Mouse (Mus musculus): ENCODE measurements at regions not wholly inside any gene's neighbourhood (a gene's known extent, or its start where the extent isn't known, plus 50 kb on each side); places are given as distances from the start of the nearest gene placed in this dataset.

GRCm38 (mm10) chr10:91384372-91384771, 203.3 kb upstream of the Tmpo start:
- H3K9me3 ChIP-seq (ENCODE audit: control insufficient read depth, low read length), result 0 out of 2 replicates have a peak, but pooled peaks cover 5% of the 10 kb centered on the region
- H3K27me3 ChIP-seq (ENCODE audit: control insufficient read depth, insufficient read depth, low read length), result no peaks in the 10 kb centered on the region
- no peaks in the 10 kb centered on the region for H3K36me3 ChIP-seq (replicated peaks; ENCODE audit: control insufficient read depth, insufficient read depth)
- ATAC-seq (ENCODE audit: low FRiP score) (peak; percentile 80; the same call in 1 of the 2 replicates), DNase-seq (ENCODE audit: low spot score) (peak; percentile 66)
- no peak overlapping the region for H3K9ac ChIP-seq
- no peaks in the 10 kb centered on the region for H3K4me1 ChIP-seq (replicated peaks; ENCODE audit: control insufficient read depth, insufficient read depth, low read length)
- 36% methylated on average over 2 of the region's 2 CpGs for WGBS
- H3K4me3 ChIP-seq (replicated peaks; ENCODE audit: low read length), result no peak overlapping the region
- H3K4me2 ChIP-seq (replicated peaks), result no peak overlapping the region
- no peak overlapping the region for H3K27ac ChIP-seq

GRCm38 (mm10) chr10:91376683-91377082, 195.6 kb upstream of the Tmpo start:
- H3K27ac ChIP-seq, result no peak overlapping the region
- DNase-seq (ENCODE audit: low spot score) (no peak), ATAC-seq (ENCODE audit: low FRiP score) (no peak)
- WGBS, result 93% methylated on average over 3 of the region's 3 CpGs
- no peaks in the 10 kb centered on the region for H3K27me3 ChIP-seq (ENCODE audit: control insufficient read depth, insufficient read depth, low read length)
- H3K9me3 ChIP-seq (ENCODE audit: control insufficient read depth, low read length), result no peaks in the 10 kb centered on the region
- H3K4me3 ChIP-seq (replicated peaks; ENCODE audit: low read length), result no peak overlapping the region
- H3K4me1 ChIP-seq (replicated peaks; ENCODE audit: control insufficient read depth, insufficient read depth, low read length), result no peaks in the 10 kb centered on the region
- H3K9ac ChIP-seq, result no peak overlapping the region
- H3K36me3 ChIP-seq (replicated peaks; ENCODE audit: control insufficient read depth, insufficient read depth), result no peaks in the 10 kb centered on the region
- H3K4me2 ChIP-seq (replicated peaks), result no peak overlapping the region

- no peak overlapping the region for H3K9ac ChIP-seq
- H3K27me3 ChIP-seq (ENCODE audit: control insufficient read depth, insufficient read depth, low read length), result no peaks in the 10 kb centered on the region
- H3K4me1 ChIP-seq (replicated peaks; ENCODE audit: control insufficient read depth, insufficient read depth, low read length), result no peaks in the 10 kb centered on the region
- H3K4me2 ChIP-seq (replicated peaks), result no peak overlapping the region
- H3K36me3 ChIP-seq (replicated peaks; ENCODE audit: control insufficient read depth, insufficient read depth), result no peaks in the 10 kb centered on the region
- no peak overlapping the region for H3K27ac ChIP-seq
- no peak overlapping the region for H3K4me3 ChIP-seq (replicated peaks; ENCODE audit: low read length)
- DNase-seq (ENCODE audit: low spot score), result no peak
- no peaks in the 10 kb centered on the region for H3K9me3 ChIP-seq (ENCODE audit: control insufficient read depth, low read length)
- no peak for ATAC-seq (ENCODE audit: low FRiP score)
- 80% methylated on average over 1 of the region's 1 CpGs for WGBS
These were observed 186.4 kb upstream of the Tmpo start for GRCm38 (mm10) chr10:91367488-91367887.

- Histone ChIP-seq H3K27ac (no peak overlapping the region), H3K4me3 (replicated peaks; ENCODE audit: low read length) (no peak overlapping the region), H3K27me3 (ENCODE audit: control insufficient read depth, insufficient read depth, low read length) (no peaks in the 10 kb centered on the region), H3K9ac (no peak overlapping the region), H3K9me3 (ENCODE audit: control insufficient read depth, low read length) (no peaks in the 10 kb centered on the region), H3K4me2 (replicated peaks) (no peak overlapping the region), H3K4me1 (replicated peaks; ENCODE audit: control insufficient read depth, insufficient read depth, low read length) (no peaks in the 10 kb centered on the region), H3K36me3 (replicated peaks; ENCODE audit: control insufficient read depth, insufficient read depth) (no peaks in the 10 kb centered on the region)
- WGBS, result 85% methylated on average over 3 of the region's 3 CpGs
- DNase-seq (ENCODE audit: low spot score) (no peak), ATAC-seq (ENCODE audit: low FRiP score) (no peak)
These were observed 181.5 kb upstream of the Tmpo start for GRCm38 (mm10) chr10:91362587-91362986.

- no peaks in the 10 kb centered on the region for H3K4me1 ChIP-seq (replicated peaks; ENCODE audit: control insufficient read depth, insufficient read depth, low read length)
- ATAC-seq (ENCODE audit: low FRiP score) (peak; percentile 17; the same call in 1 of the 2 replicates), DNase-seq (ENCODE audit: low spot score) (no peak)
- H3K9me3 ChIP-seq (ENCODE audit: control insufficient read depth, low read length), result no peaks in the 10 kb centered on the region
- 87% methylated on average over 2 of the region's 2 CpGs for WGBS
- H3K4me2 ChIP-seq (replicated peaks), result no peak overlapping the region
- H3K9ac ChIP-seq, result no peak overlapping the region
- H3K4me3 ChIP-seq (replicated peaks; ENCODE audit: low read length), result no peak overlapping the region
- H3K36me3 ChIP-seq (replicated peaks; ENCODE audit: control insufficient read depth, insufficient read depth), result no peaks in the 10 kb centered on the region
- H3K27me3 ChIP-seq (ENCODE audit: control insufficient read depth, insufficient read depth, low read length), result no peaks in the 10 kb centered on the region
- H3K27ac ChIP-seq, result no peak overlapping the region
These were observed 180.5 kb upstream of the Tmpo start for GRCm38 (mm10) chr10:91361621-91362020.

- no peak overlapping the region for H3K4me2 ChIP-seq (replicated peaks)
- 0 out of 2 replicates have a peak, but pooled peaks cover 4% of the 10 kb centered on the region for H3K4me1 ChIP-seq (replicated peaks; ENCODE audit: control insufficient read depth, insufficient read depth, low read length)
- 69% methylated on average over 5 of the region's 5 CpGs for WGBS
- H3K36me3 ChIP-seq (replicated peaks; ENCODE audit: control insufficient read depth, insufficient read depth), result no peaks in the 10 kb centered on the region
- ATAC-seq (ENCODE audit: low FRiP score), result no peak
- no peaks in the 10 kb centered on the region for H3K9me3 ChIP-seq (ENCODE audit: control insufficient read depth, low read length)
- no peak overlapping the region for H3K4me3 ChIP-seq (replicated peaks; ENCODE audit: low read length)
- no peak overlapping the region for H3K27ac ChIP-seq
- H3K27me3 ChIP-seq (ENCODE audit: control insufficient read depth, insufficient read depth, low read length), result no peaks in the 10 kb centered on the region
- no peak for DNase-seq (ENCODE audit: low spot score)
- H3K9ac ChIP-seq, result no peak overlapping the region
These were observed 164.3 kb upstream of the Tmpo start for GRCm38 (mm10) chr10:91345465-91345864.

GRCm38 (mm10) chr10:91342083-91342482, 161.0 kb upstream of the Tmpo start:
- no peak for DNase-seq (ENCODE audit: low spot score)
- WGBS, result 84% methylated on average over 8 of the region's 8 CpGs

GRCm38 (mm10) chr10:91339361-91339760, 158.2 kb upstream of the Tmpo start:
- Histone ChIP-seq H3K27me3 (ENCODE audit: control insufficient read depth, insufficient read depth, low read length) (no peaks in the 10 kb centered on the region), H3K9me3 (ENCODE audit: control insufficient read depth, low read length) (no peaks in the 10 kb centered on the region), H3K27ac (no peak overlapping the region), H3K4me1 (replicated peaks; ENCODE audit: control insufficient read depth, insufficient read depth, low read length) (no peaks in the 10 kb centered on the region), H3K9ac (no peak overlapping the region), H3K4me3 (replicated peaks; ENCODE audit: low read length) (no peak overlapping the region), H3K4me2 (replicated peaks) (no peak overlapping the region), H3K36me3 (replicated peaks; ENCODE audit: control insufficient read depth, insufficient read depth) (no peaks in the 10 kb centered on the region)
- 90% methylated on average over 3 of the region's 3 CpGs for WGBS
- ATAC-seq (ENCODE audit: low FRiP score) (no peak), DNase-seq (ENCODE audit: low spot score) (no peak)

More at GRCm38 (mm10) chr10:91342083-91342482, 161.0 kb upstream of the Tmpo start:
- Histone ChIP-seq H3K4me1 (replicated peaks; ENCODE audit: control insufficient read depth, insufficient read depth, low read length) (0 out of 2 replicates have a peak, but pooled peaks cover 4% of the 10 kb centered on the region), H3K4me2 (replicated peaks) (no peak overlapping the region), H3K9ac (no peak overlapping the region), H3K27me3 (ENCODE audit: control insufficient read depth, insufficient read depth, low read length) (no peaks in the 10 kb centered on the region), H3K9me3 (ENCODE audit: control insufficient read depth, low read length) (no peaks in the 10 kb centered on the region), H3K36me3 (replicated peaks; ENCODE audit: control insufficient read depth, insufficient read depth) (no peaks in the 10 kb centered on the region), H3K4me3 (replicated peaks; ENCODE audit: low read length) (no peak overlapping the region), H3K27ac (no peak overlapping the region)
- ATAC-seq (ENCODE audit: low FRiP score), result no peak

- Histone ChIP-seq H3K36me3 (replicated peaks; ENCODE audit: control insufficient read depth, insufficient read depth) (no peaks in the 10 kb centered on the region), H3K4me1 (replicated peaks; ENCODE audit: control insufficient read depth, insufficient read depth, low read length) (no peaks in the 10 kb centered on the region), H3K27me3 (ENCODE audit: control insufficient read depth, insufficient read depth, low read length) (no peaks in the 10 kb centered on the region), H3K9ac (0 out of 2 replicates have a peak overlapping the region, but pooled peaks have one; percentile 34), H3K4me3 (replicated peaks; ENCODE audit: low read length) (no peak overlapping the region), H3K4me2 (replicated peaks) (no peak overlapping the region), H3K9me3 (ENCODE audit: control insufficient read depth, low read length) (no peaks in the 10 kb centered on the region), H3K27ac (no peak overlapping the region)
- 42% methylated on average over 12 of the region's 12 CpGs for WGBS
- no peak for DNase-seq (ENCODE audit: low spot score)
- ATAC-seq (ENCODE audit: low FRiP score), result no peak
These were observed 145.7 kb upstream of the Tmpo start for GRCm38 (mm10) chr10:91326661-91327312.
